9 mouse cellular contexts compared by ENCODE assay signal in the genomic region with DNA sequence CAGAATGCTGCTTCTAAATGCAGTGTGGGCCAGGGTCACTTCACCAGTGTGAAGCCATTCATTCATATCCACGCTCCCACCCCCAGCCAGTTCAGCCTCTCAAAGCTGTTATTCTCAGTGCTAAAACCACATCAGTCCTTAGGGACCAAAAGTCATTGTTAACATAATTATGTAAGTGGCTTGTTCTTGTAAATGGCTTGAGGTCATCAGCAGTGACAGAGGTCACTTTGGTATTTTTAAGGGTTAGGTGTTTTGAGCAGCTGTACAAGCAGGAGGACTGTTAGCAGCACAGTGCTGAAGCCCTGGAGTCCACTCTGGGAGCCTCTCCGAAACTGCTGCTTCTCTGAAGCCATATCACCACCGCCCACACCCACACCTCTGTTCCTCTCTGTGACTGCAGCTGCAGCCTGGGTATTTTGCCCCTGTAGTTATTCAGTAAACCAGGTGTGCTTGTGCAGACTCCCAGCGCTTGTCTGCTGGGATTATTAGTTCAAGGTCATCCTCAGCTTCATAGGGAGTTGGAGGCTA. TPM values are rescaled to one million over a fixed set of nuclear protein-coding genes. Genes with fewer than 3 reads are reported as not detected.
DNase-seq lines count a peak whose midpoint lies in the region; ATAC-seq and TF ChIP-seq lines count a peak whose summit lies in the region.
"Had no signal": no experiment of that assay in that cellular context is flagged by ENCODE, and none has a peak within 500 bp of the region (broad histone marks: within the 10 kb centered on the region; RNA-seq: fewer than 3 reads in every experiment).

No protein-coding gene starts in this region.

- H3K4me1 ChIP-seq in lung, embryonic 15.5 days, result peaks cover 52% of the 10 kb centered on the region
- H3K4me1 ChIP-seq in embryonic facial prominence, embryonic 14.5 days (ENCODE audit: control insufficient read depth, insufficient read depth, low read length), result peaks cover 7% of the 10 kb centered on the region
- H3K4me1 ChIP-seq in lung, adult 2 months (ENCODE audit: control insufficient read depth, insufficient read depth, low read length), result peaks cover 35% of the 10 kb centered on the region

- H3K4me2 ChIP-seq in lung, embryonic 15.5 days, result no peak overlapping the region
- no peak overlapping the region for H3K4me2 ChIP-seq in embryonic facial prominence, embryonic 14.5 days (ENCODE audit: low read depth, low read length)
- H3K4me2 ChIP-seq: midbrain, embryonic 13.5 days had no signal

- ATAC-seq in lung, embryonic 15.5 days (ENCODE audit: borderline replicate concordance, extremely low read depth, low FRiP score, low TSS enrichment), result no peak
- no peak for ATAC-seq in embryonic facial prominence, embryonic 14.5 days (ENCODE audit: low read depth)
- ATAC-seq: midbrain, embryonic 13.5 days had no signal

- 69% methylated on average over 4 of the region's 4 CpGs for WGBS in lung, embryonic 15.5 days
- WGBS in embryonic facial prominence, embryonic 14.5 days, result 71% methylated on average over 4 of the region's 4 CpGs
- WGBS in lung, adult 2 months, result 57% methylated on average over 4 of the region's 4 CpGs

- no peaks in the 10 kb centered on the region for H3K9me3 ChIP-seq in lung, embryonic 15.5 days
- H3K9me3 ChIP-seq in embryonic facial prominence, embryonic 14.5 days (ENCODE audit: control insufficient read depth, low read length), result no peaks in the 10 kb centered on the region
- H3K9me3 ChIP-seq: midbrain, embryonic 13.5 days had no signal

- intact Hi-C loops in gastrocnemius, postnatal 14 days (cut with DNase I; ENCODE audit: low total_unique reads), result no loop called here

- no peak overlapping the region for H3K9ac ChIP-seq in lung, embryonic 15.5 days
- no peak overlapping the region for H3K9ac ChIP-seq in embryonic facial prominence, embryonic 14.5 days (ENCODE audit: low read depth, low read length)
- H3K9ac ChIP-seq: midbrain, embryonic 13.5 days had no signal

- H3K27ac ChIP-seq in lung, embryonic 15.5 days, result peak overlapping the region; percentile 77; the same call in 1 of the 2 replicates
- 0 out of 2 replicates have a peak overlapping the region, but pooled peaks have one; percentile 29 for H3K27ac ChIP-seq in embryonic facial prominence, embryonic 14.5 days (replicated peaks; ENCODE audit: low read depth, low read length)
- H3K27ac ChIP-seq: midbrain, embryonic 13.5 days had no signal

- no peak for TF ChIP-seq POLR2A in lung, adult 2 months (IDR thresholded peaks at IDR 0.05; ENCODE audit: borderline replicate concordance, extremely low read depth, low read depth, low read length)

- no peak overlapping the region for H3K4me3 ChIP-seq in lung, embryonic 15.5 days
- H3K4me3 ChIP-seq in embryonic facial prominence, embryonic 14.5 days (ENCODE audit: low read depth, low read length), result no peak overlapping the region
- H3K4me3 ChIP-seq in lung, adult 2 months (replicated peaks; ENCODE audit: extremely low read depth, low read depth, low read length), result no peak overlapping the region
- H3K4me3 ChIP-seq: midbrain, embryonic 13.5 days had no signal

- TF ChIP-seq CTCF in lung, adult 2 months (IDR thresholded peaks at IDR 0.05; ENCODE audit: insufficient read depth, low read length), result no peak

- H3K36me3 ChIP-seq in lung, embryonic 15.5 days, result no peaks in the 10 kb centered on the region
- peaks cover 13% of the 10 kb centered on the region; the same call in 1 of the 2 replicates for H3K36me3 ChIP-seq in embryonic facial prominence, embryonic 14.5 days (ENCODE audit: control insufficient read depth, insufficient read depth, low read length)

- DNase-seq in lung, postnatal 36 days, result no peak
- no peak for DNase-seq in embryonic facial prominence, embryonic 14.5 days (ENCODE audit: low spot score)
- DNase-seq in kidney, postnatal 14 days, result peak; percentile 39
- peak; percentile 38 to 39 for DNase-seq in spleen, postnatal 14 days (ENCODE audit: low spot score in 2 of 2)
- DNase-seq in gastrocnemius, postnatal 14 days, result no peak
- no peak for DNase-seq in gastrocnemius, postnatal 25 days
- no peak for DNase-seq in lung, adult 2 months

- H3K27me3 ChIP-seq in lung, embryonic 15.5 days, result no peaks in the 10 kb centered on the region
- H3K27me3 ChIP-seq in embryonic facial prominence, embryonic 14.5 days (replicated peaks; ENCODE audit: control insufficient read depth, insufficient read depth, low read length), result no peaks in the 10 kb centered on the region
- H3K27me3 ChIP-seq: midbrain, embryonic 13.5 days had no signal

RNA-seq across cellular contexts. Expression of a gene that starts 27.6 kb away (rescaled TPM):
- 65.8 and 74.4 TPM in 2 replicates for polyA plus RNA-seq in lung, embryonic 15.5 days (2015; fragmentation: Nextera tagmentation; extraction: Ambion mirVana)
- 49.4 and 49.7 TPM in 2 replicates for polyA plus RNA-seq in embryonic facial prominence, embryonic 14.5 days (2014; fragmentation: Nextera tagmentation; extraction: Ambion mirVana)
- total RNA-seq in gastrocnemius, postnatal 14 days (2021), result 10 to 100 TPM; 13.9 to 15.6 TPM
- total RNA-seq in gastrocnemius, postnatal 25 days (2021), result 10 to 100 TPM; 13.5 to 14.3 TPM
- 65.9 and 69.9 TPM in 2 replicates for polyA plus RNA-seq in lung, adult 2 months (2012; rRNA removed)

RNA-seq across cellular contexts. Expression of a gene that starts 51.0 kb away (rescaled TPM):
- 2.3 TPM in 2 replicates for polyA plus RNA-seq in lung, embryonic 15.5 days (2015; fragmentation: Nextera tagmentation; extraction: Ambion mirVana)
- 4.1 and 5.9 TPM in 2 replicates for polyA plus RNA-seq in embryonic facial prominence, embryonic 14.5 days (2014; fragmentation: Nextera tagmentation; extraction: Ambion mirVana)
- 1 to 10 TPM; 1.6 to 1.7 TPM for total RNA-seq in gastrocnemius, postnatal 14 days (2021)
- 1 to 10 TPM in 1 of 2 experiments, under 1 TPM in 1; 0.75 to 1.5 TPM for total RNA-seq in gastrocnemius, postnatal 25 days (2021)
- 2.3 and 5.3 TPM in 2 replicates for polyA plus RNA-seq in lung, adult 2 months (2012; rRNA removed)

Comparison
In these comparisons a context has a peak if more than half of its experiments do, and no peak if none do; other contexts are left out.
1. DNase-seq: peak in kidney, postnatal 14 days (single experiment) and spleen, postnatal 14 days (2 of 2); none in lung, postnatal 36 days (single experiment), embryonic facial prominence, embryonic 14.5 days (single experiment), gastrocnemius, postnatal 14 days (single experiment), gastrocnemius, postnatal 25 days (single experiment) and lung, adult 2 months (single experiment).